Mouse (Mus musculus): ENCODE measurements at regions not wholly inside any gene's neighbourhood (a gene's known extent, or its start where the extent isn't known, plus 50 kb on each side); places are given as distances from the start of the nearest gene placed in this dataset.

DNA sequence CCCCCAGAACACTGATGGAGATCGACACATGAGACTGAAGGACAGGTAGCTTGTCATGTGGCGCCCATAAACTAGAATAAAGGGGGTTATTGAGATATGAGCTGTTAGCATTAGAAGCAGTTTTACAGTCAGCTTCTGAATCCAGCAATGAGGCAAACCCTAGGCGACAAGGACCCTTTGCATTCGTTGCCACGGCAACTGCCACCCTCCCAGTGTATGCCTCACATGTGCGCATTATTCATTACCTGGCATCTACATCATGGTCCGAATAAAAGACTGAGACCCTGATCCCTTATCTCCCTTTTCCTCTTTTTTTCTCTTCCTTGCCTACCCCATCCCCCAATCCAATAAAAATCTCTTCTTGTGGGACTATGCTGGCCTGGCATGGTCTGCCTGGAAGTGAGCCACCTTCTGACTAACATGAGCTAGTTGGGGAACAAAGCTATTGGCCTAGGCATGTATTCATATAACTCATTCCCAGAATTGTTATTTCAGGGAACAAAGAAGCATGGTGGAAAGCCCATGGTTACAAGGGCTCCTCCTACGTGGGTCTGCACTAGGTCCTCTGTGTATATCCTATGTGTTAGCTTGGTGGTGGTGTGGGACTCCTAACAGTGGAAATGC is 229.4 kb downstream of the Drd1 start:
- no peak for TF ChIP-seq CTCF (IDR thresholded peaks at IDR 0.05 in 2 of 3, conservative IDR thresholded peaks at IDR 0.05 in 1 of 3; ENCODE audit: control insufficient read depth in 1 of 3, insufficient read depth in 1 of 3, low read depth in 2 of 3, low read length in 3 of 3, poor library complexity in 1 of 3, severe bottlenecking in 1 of 3)
- TF ChIP-seq EP300 (IDR thresholded peaks at IDR 0.05; ENCODE audit: low read depth in 1 of 2, low read length in 2 of 2): no peak
- no peak for TF ChIP-seq MAX (IDR thresholded peaks at IDR 0.05; ENCODE audit: low read length)
- no peak for TF ChIP-seq ZKSCAN1 (IDR thresholded peaks at IDR 0.05; ENCODE audit: low read depth, low read length)
